Comparison of ENCODE assay signal across 8 mouse cellular contexts in the genomic region with DNA sequence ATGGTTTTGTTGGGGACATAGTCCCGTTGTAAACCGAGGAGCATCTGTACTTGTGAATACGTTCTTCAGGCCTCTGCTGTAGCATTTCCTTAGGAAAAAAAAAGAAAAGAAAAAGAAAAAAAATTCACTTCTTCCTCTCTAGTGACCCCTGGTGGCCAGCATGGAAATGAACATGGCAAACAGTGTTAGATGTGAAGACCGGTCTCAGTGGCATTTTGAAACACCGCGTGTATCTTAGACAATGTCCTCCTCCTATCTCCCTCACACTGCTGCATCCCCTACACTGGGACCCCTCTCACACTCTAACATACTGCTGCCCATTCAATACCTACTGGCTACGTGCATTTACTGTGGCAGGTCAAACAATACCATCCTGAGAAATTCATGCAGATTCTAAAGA.
A peak's percentile ranks its signal among the peaks of the same experiment; 100 is the strongest.
DNase-seq lines count a peak whose midpoint lies in the region; ATAC-seq and TF ChIP-seq lines count a peak whose summit lies in the region.

No protein-coding gene starts in this region.

- H3K4me3 ChIP-seq in hindbrain, embryonic 11.5 days (ENCODE audit: low read depth, low read length): no peak overlapping the region
- H3K4me3 ChIP-seq in stomach, postnatal 0 days (ENCODE audit: low read depth, low read length): no peak overlapping the region

- peak; percentile 69; the same call in 1 of the 2 replicates for ATAC-seq in hindbrain, embryonic 11.5 days (ENCODE audit: low FRiP score)
- ATAC-seq in stomach, postnatal 0 days (ENCODE audit: low FRiP score, low TSS enrichment): no peak

- intact Hi-C loops in left cerebral cortex, postnatal 4 days (cut with DNase I): loop anchor here (5.0 kb wide), 1 partner anchor 262 kb away; no protein-coding TSS in a partner anchor
- intact Hi-C loops in left cerebral cortex, postnatal 14 days (cut with DNase I): loop anchor here (2.0 kb wide), 1 partner anchor 230 kb away; no protein-coding TSS in a partner anchor

- H3K4me1 ChIP-seq in hindbrain, embryonic 11.5 days (replicated peaks; ENCODE audit: control insufficient read depth, insufficient read depth, low read length): no peaks in the 10 kb centered on the region
- no peaks in the 10 kb centered on the region for H3K4me1 ChIP-seq in stomach, postnatal 0 days (replicated peaks; ENCODE audit: control insufficient read depth, insufficient read depth)

- no peak for TF ChIP-seq POLR2A in brain, embryonic 14.5 days (IDR thresholded peaks at IDR 0.05; ENCODE audit: borderline replicate concordance, extremely low read depth, insufficient read depth, insufficient read length, poor library complexity, severe bottlenecking)

- H3K9ac ChIP-seq in hindbrain, embryonic 11.5 days (ENCODE audit: low read depth, low read length): no peak overlapping the region
- H3K9ac ChIP-seq in stomach, postnatal 0 days (ENCODE audit: low read length): no peak overlapping the region

- H3K9me3 ChIP-seq in hindbrain, embryonic 11.5 days (ENCODE audit: control insufficient read depth, low read length): no peaks in the 10 kb centered on the region
- no peaks in the 10 kb centered on the region for H3K9me3 ChIP-seq in stomach, postnatal 0 days (ENCODE audit: control insufficient read depth, low read length)

- no peaks in the 10 kb centered on the region for H3K36me3 ChIP-seq in hindbrain, embryonic 11.5 days (ENCODE audit: control insufficient read depth, insufficient read depth, low read length)
- no peaks in the 10 kb centered on the region for H3K36me3 ChIP-seq in stomach, postnatal 0 days (ENCODE audit: control insufficient read depth, insufficient read depth, low read length)

- TF ChIP-seq EP300 in stomach, postnatal 0 days (optimal IDR thresholded peaks at IDR 0.05): no peak

- H3K4me2 ChIP-seq in hindbrain, embryonic 11.5 days (replicated peaks; ENCODE audit: low read depth, low read length): no peak overlapping the region
- H3K4me2 ChIP-seq in stomach, postnatal 0 days (replicated peaks; ENCODE audit: low read depth): no peak overlapping the region

- DNase-seq in adrenal gland, postnatal 10 days: peak; percentile 49
- no peak for DNase-seq in adrenal gland, postnatal 4 days (ENCODE audit: low spot score in 2 of 2)
- DNase-seq in left cerebral cortex, postnatal 4 days: peak; percentile 33
- DNase-seq in left cerebral cortex, postnatal 14 days (ENCODE audit: low spot score in 2 of 2): no peak
- peak; percentile 71 for DNase-seq in brain, embryonic 14.5 days (ENCODE audit: low read depth)
- DNase-seq in hindbrain, embryonic 11.5 days (ENCODE audit: low spot score): peak; percentile 74
- DNase-seq in stomach, postnatal 0 days (ENCODE audit: low spot score): peak; percentile 26
- DNase-seq in layer of hippocampus, adult 9-10 months (ENCODE audit: low spot score): no peak

- TF ChIP-seq CTCF in brain, embryonic 14.5 days (IDR thresholded peaks at IDR 0.05; ENCODE audit: borderline replicate concordance, extremely low read depth, insufficient read depth, insufficient read length): peak; percentile 71
- peak; percentile 85 for TF ChIP-seq CTCF in stomach, postnatal 0 days (IDR thresholded peaks at IDR 0.05; ENCODE audit: low read depth)

- 31% methylated on average over 7 of the region's 7 CpGs for WGBS in hindbrain, embryonic 11.5 days
- WGBS in stomach, postnatal 0 days: 23% methylated on average over 7 of the region's 7 CpGs

- peak overlapping the region; percentile 18; the same call in 1 of the 2 replicates for H3K27ac ChIP-seq in hindbrain, embryonic 11.5 days (ENCODE audit: low read depth, low read length)
- no peak overlapping the region for H3K27ac ChIP-seq in stomach, postnatal 0 days (replicated peaks)

- H3K27me3 ChIP-seq in hindbrain, embryonic 11.5 days (ENCODE audit: control insufficient read depth, insufficient read depth, low read length): no peaks in the 10 kb centered on the region
- H3K27me3 ChIP-seq in stomach, postnatal 0 days (ENCODE audit: control insufficient read depth, insufficient read depth, low read length): no peaks in the 10 kb centered on the region

Comparison
In these comparisons a context has a peak if more than half of its experiments do, and no peak if none do; other contexts are left out.
1. DNase-seq: peak in adrenal gland, postnatal 10 days (single experiment), left cerebral cortex, postnatal 4 days (single experiment), brain, embryonic 14.5 days (single experiment), hindbrain, embryonic 11.5 days (single experiment) and stomach, postnatal 0 days (single experiment); none in adrenal gland, postnatal 4 days (0 of 2), left cerebral cortex, postnatal 14 days (0 of 2) and layer of hippocampus, adult 9-10 months (single experiment).